Mouse (Mus musculus) gastrocnemius, postnatal 4 days (tissue): ENCODE results near the gene Nalcn. TPM values are rescaled to one million over a fixed set of nuclear protein-coding genes. Genes with fewer than 3 reads are reported as not detected.

Experiments used
- DNase-seq, 2 experiments: peaks; one replicate each; pipeline ENCODE4 v3.0.0; 2021 to 2022; ENCODE audit warnings: low spot score in 2 of 2, mixed read lengths in 2 of 2
- total RNA-seq, 2 experiments: library from RNA; stranded (reverse); gene quantifications; 2 replicates each; pipeline ENCODE4 v1.2.3; 2021

The Nalcn gene
- total RNA-seq, 2 experiments from 2014 or later: 0.31 to 0.37 TPM

GRCm38 (mm10) chr14:123232630-123233206 lies 394.2 kb downstream of the Nalcn start:
- DNase-seq: no peak

Other genes with a start within 250 kb of the Nalcn start
- 1 to 10 TPM; 3.1 to 5.6 TPM for gene Itgbl1, start 32.8 kb upstream of the Nalcn start, total RNA-seq